Mouse (Mus musculus) stomach, embryonic 14.5 days (tissue): ENCODE measurements around the gene D630023F18Rik. TPM values are rescaled to one million over a fixed set of nuclear protein-coding genes. Genes with fewer than 3 reads are reported as not detected.

ENCODE experiments used
- ATAC-seq: fragments of 200-750 bp; cut with Nextera tagmentation; 2 replicates; pipeline ENCODE4 v1.8.0; 2017; ENCODE audit warnings: low read depth, moderate TSS enrichment; ENCODE audit not compliant: insufficient number of reproducible peaks, insufficient read depth, low FRiP score
- H3K27ac ChIP-seq: fragments of 300-500 bp; sonication (generic); 2 replicates; pipeline ENCODE4 v1.5.1; 2014; ENCODE audit warnings: mild to moderate bottlenecking, low read length, moderate library complexity, mixed read lengths
- H3K27me3 ChIP-seq: fragments of 300-500 bp; sonication (generic); 2 replicates; pipeline ENCODE4 v1.6.1; 2014; ENCODE audit warnings: low read length, control low read depth, mixed read lengths; ENCODE audit not compliant: control insufficient read depth, insufficient read depth
- H3K36me3 ChIP-seq: fragments of 300-500 bp; sonication (generic); 2 replicates; pipeline ENCODE4 v1.6.1; 2014; ENCODE audit warnings: mild to moderate bottlenecking, control low read depth, low read length, moderate library complexity, mixed read lengths; ENCODE audit not compliant: control insufficient read depth, insufficient read depth
- H3K4me1 ChIP-seq: fragments of 300-500 bp; sonication (generic); 2 replicates; pipeline ENCODE4 v1.6.1; 2014; ENCODE audit warnings: low read length, control low read depth, mixed read lengths; ENCODE audit not compliant: control insufficient read depth, insufficient read depth
- H3K4me2 ChIP-seq: fragments of 300-500 bp; sonication (generic); replicated peaks from 2 replicates; pipeline ENCODE4 v1.6.1; 2014; ENCODE audit warnings: low read depth, low read length, control low read depth
- H3K4me3 ChIP-seq: fragments of 300-500 bp; sonication (generic); 2 replicates; pipeline ENCODE4 v1.5.1; 2014; ENCODE audit warnings: low read depth, low read length, control low read depth
- H3K9ac ChIP-seq: fragments of 300-500 bp; sonication (generic); replicated peaks from 2 replicates; pipeline ENCODE4 v1.6.1; 2014; ENCODE audit warnings: low read depth, mild to moderate bottlenecking, control low read depth, low read length, moderate library complexity, mixed read lengths
- H3K9me3 ChIP-seq: fragments of 300-500 bp; sonication (generic); 2 replicates; pipeline ENCODE4 v1.6.1; 2016; ENCODE audit warnings: low read depth, low read length, control low read depth; ENCODE audit not compliant: control insufficient read depth
- WGBS: fragments of 180-500 bp; shearing (Covaris S2); extraction: QIAGEN DNeasy Blood & Tissue Kit; methylation state at CpG from one replicate; pipeline ENCODE4 v1.1.7; 2014; 5-methylcytosine and 5-hydroxymethylcytosine counted together
- polyA plus RNA-seq: library from polyadenylated mRNA; unstranded; fragments of >200 nt; fragmentation: Nextera tagmentation; extraction: Ambion mirVana; gene quantifications from 2 replicates; pipeline ENCODE4 v1.2.1, GENCODE M21; 2014

Gene D630023F18Rik
- polyA plus RNA-seq, 1 experiment from 2014 or later, result 0.29 TPM

- ATAC-seq, result no peak
- H3K36me3 ChIP-seq, result no peaks in the 10 kb centered on the region
- H3K9ac ChIP-seq, result no peak overlapping the region
- no peaks in the 10 kb centered on the region for H3K4me1 ChIP-seq
- H3K27ac ChIP-seq, result no peak overlapping the region
- WGBS, result 84% methylated on average over 15 of the region's 15 CpGs
- H3K4me3 ChIP-seq, result no peak overlapping the region
- H3K4me2 ChIP-seq, result no peak overlapping the region
- H3K9me3 ChIP-seq, result no peaks in the 10 kb centered on the region
- no peaks in the 10 kb centered on the region for H3K27me3 ChIP-seq
Observed at GRCm38 (mm10) chr1:65064201-65064600, 58.8 kb downstream of the D630023F18Rik start.

GRCm38 (mm10) chr1:65063352-65063751 is 59.7 kb downstream of the D630023F18Rik start, which contains the start of gene Crygd:
Crygd (minus strand) TSS chr1:65063452.
- H3K4me2 ChIP-seq, result no peak within 1 kb of the TSS
- H3K4me3 ChIP-seq, result no peak within 1 kb of the TSS
- no peaks in the 10 kb centered on the region for H3K36me3 ChIP-seq
- no peak within 1 kb of the TSS for H3K27ac ChIP-seq
- ATAC-seq, result no peak
- H3K4me1 ChIP-seq, result no peaks in the 10 kb centered on the region
- no peaks in the 10 kb centered on the region for H3K9me3 ChIP-seq
- WGBS, result 83% methylated on average over 8 of the region's 8 CpGs
- H3K27me3 ChIP-seq, result no peaks in the 10 kb centered on the region
- H3K9ac ChIP-seq, result no peak within 1 kb of the TSS

Other genes starting within 250 kb of the D630023F18Rik start
- 8.4 and 10.4 TPM in 2 replicates for gene Plekhm3, start 166.4 kb downstream of the D630023F18Rik start, polyA plus RNA-seq
- 0.32 TPM in 1 of 2 replicates, not detected in the other for gene Akr1cl, start 90.5 kb downstream of the D630023F18Rik start, polyA plus RNA-seq
- not detected in 2 replicates for gene Cryge, start 72.1 kb downstream of the D630023F18Rik start, polyA plus RNA-seq
- not detected in 2 replicates for gene Crygd, start 59.8 kb downstream of the D630023F18Rik start, polyA plus RNA-seq
- not detected in 2 replicates for gene Crygc, start 49.5 kb downstream of the D630023F18Rik start, polyA plus RNA-seq
- gene Crygb, start 40.9 kb downstream of the D630023F18Rik start, polyA plus RNA-seq, result 0.71 TPM in 1 of 2 replicates, not detected in the other
- gene Cryga, start 19.8 kb downstream of the D630023F18Rik start, polyA plus RNA-seq, result not detected in 2 replicates
- not detected in 2 replicates for gene Gm28845, start 3.7 kb downstream of the D630023F18Rik start, polyA plus RNA-seq
- gene Idh1, start 63.3 kb upstream of the D630023F18Rik start, polyA plus RNA-seq, result 148 and 162 TPM in 2 replicates
- 18.7 TPM in 2 replicates for gene Pikfyve, start 63.5 kb upstream of the D630023F18Rik start, polyA plus RNA-seq
- not detected in 2 replicates for gene Pth2r, start 158.8 kb upstream of the D630023F18Rik start, polyA plus RNA-seq